Mouse (Mus musculus) A20 (cell line): Measurements from ENCODE around the gene Upk3b.

Experiments used
- DNase-seq: peaks from one replicate; pipeline ENCODE4 v3.0.0-alpha.2; 2011; ENCODE audit warnings: low read depth, low spot score

Upk3b gene

GRCm38 (mm10) chr5:136038258-136039214, at the start of gene Upk3b:
TSS of gene Upk3b (plus strand) at chr5:136038496.
- no peak for DNase-seq

- peak; percentile 88 for DNase-seq
These were observed 47.7 kb upstream of the Upk3b start for GRCm38 (mm10) chr5:135990601-135991000.

- DNase-seq: peak; percentile 55
These were observed 44.8 kb upstream of the Upk3b start for GRCm38 (mm10) chr5:135993381-135993965.

GRCm38 (mm10) chr5:135994335-135994724, 44.0 kb upstream of the Upk3b start:
- no peak for DNase-seq

- DNase-seq: peak; percentile 93
These were observed 43.3 kb upstream of the Upk3b start, which contains the start of gene Dtx2 for GRCm38 (mm10) chr5:135994725-135995687. TSS of gene Dtx2 (plus strand) at chr5:135994800.

GRCm38 (mm10) chr5:135996162-135996561, 42.1 kb upstream of the Upk3b start:
- DNase-seq: no peak

- peak; percentile 82 for DNase-seq
These were observed 37.1 kb upstream of the Upk3b start for GRCm38 (mm10) chr5:136001222-136001621.

- no peak for DNase-seq
These were observed 36.0 kb upstream of the Upk3b start for GRCm38 (mm10) chr5:136002325-136002724.

GRCm38 (mm10) chr5:136002751-136003151, 35.5 kb upstream of the Upk3b start:
- DNase-seq: peak; percentile 73

GRCm38 (mm10) chr5:136004537-136004936, 33.8 kb upstream of the Upk3b start:
- DNase-seq: no peak

GRCm38 (mm10) chr5:136007745-136008144, 30.6 kb upstream of the Upk3b start:
- no peak for DNase-seq

GRCm38 (mm10) chr5:136014877-136015276, 23.4 kb upstream of the Upk3b start:
- DNase-seq: no peak

- DNase-seq: no peak
These were observed 22.7 kb upstream of the Upk3b start for GRCm38 (mm10) chr5:136015586-136015985.

GRCm38 (mm10) chr5:136016014-136016876, 22.1 kb upstream of the Upk3b start:
- DNase-seq: no peak

- DNase-seq: no peak
These were observed 21.0 kb upstream of the Upk3b start for GRCm38 (mm10) chr5:136017262-136017661.

GRCm38 (mm10) chr5:136018726-136019125, 19.6 kb upstream of the Upk3b start:
- no peak for DNase-seq

- DNase-seq: no peak
These were observed 18.4 kb upstream of the Upk3b start for GRCm38 (mm10) chr5:136019907-136020306.

- DNase-seq: no peak
These were observed 12.6 kb upstream of the Upk3b start for GRCm38 (mm10) chr5:136025712-136026111.

GRCm38 (mm10) chr5:136026859-136027258, 11.4 kb upstream of the Upk3b start:
- no peak for DNase-seq

- no peak for DNase-seq
These were observed 10.5 kb upstream of the Upk3b start for GRCm38 (mm10) chr5:136027612-136028311.
